Mouse (Mus musculus) intestine, postnatal 0 days (tissue): ENCODE results near the gene Il1rl2. TPM values are rescaled to one million over a fixed set of nuclear protein-coding genes. Genes with fewer than 3 reads are reported as not detected.

Source experiments
- ATAC-seq: fragments of 200-750 bp; cut with Nextera tagmentation; 2 replicates; pipeline ENCODE4 v1.8.0; 2017; ENCODE audit warnings: mild to moderate bottlenecking, moderate TSS enrichment, moderate library complexity
- H3K27ac ChIP-seq: fragments of 300-500 bp; sonication (generic); 2 replicates; pipeline ENCODE4 v1.5.1; 2014; ENCODE audit warnings: mild to moderate bottlenecking, low read depth, low read length, moderate library complexity
- H3K27me3 ChIP-seq: fragments of 300-500 bp; sonication (generic); replicated peaks from 2 replicates; pipeline ENCODE4 v1.6.1; 2014; ENCODE audit warnings: low read length, mixed read lengths; ENCODE audit not compliant: control insufficient read depth, insufficient read depth
- H3K36me3 ChIP-seq: fragments of 300-500 bp; sonication (generic); 2 replicates; pipeline ENCODE4 v1.6.1; 2014; ENCODE audit warnings: mild to moderate bottlenecking, moderate library complexity; ENCODE audit not compliant: control insufficient read depth, insufficient read depth
- H3K4me1 ChIP-seq: fragments of 300-500 bp; sonication (generic); replicated peaks from 2 replicates; pipeline ENCODE4 v1.6.1; 2014; ENCODE audit warnings: antibody characterized with exemption, low read length, mixed read lengths; ENCODE audit not compliant: control insufficient read depth, insufficient read depth
- H3K4me2 ChIP-seq: fragments of 300-500 bp; sonication (generic); replicated peaks from 2 replicates; pipeline ENCODE4 v1.6.1; 2014; ENCODE audit warnings: low read depth, mild to moderate bottlenecking, moderate library complexity
- H3K4me3 ChIP-seq: fragments of 300-500 bp; sonication (generic); 2 replicates; pipeline ENCODE4 v1.5.1; 2014; ENCODE audit warnings: low read depth, low read length
- H3K9ac ChIP-seq: fragments of 300-500 bp; sonication (generic); 2 replicates; pipeline ENCODE4 v1.6.1; 2014; ENCODE audit warnings: mild to moderate bottlenecking, low read depth, low read length
- H3K9me3 ChIP-seq: fragments of 300-500 bp; sonication (generic); 2 replicates; pipeline ENCODE4 v1.6.1; 2016; ENCODE audit warnings: mixed run types; ENCODE audit not compliant: control insufficient read depth
- CTCF ChIP-seq: sonication (generic); IDR thresholded peaks from 2 replicates; pipeline ENCODE4 v1.5.1; 2016; ENCODE audit warnings: low read depth, mild to moderate bottlenecking, control low read depth, antibody characterized with exemption, moderate library complexity
- WGBS: fragments of 180-500 bp; shearing (Covaris S2); extraction: QIAGEN DNeasy Blood & Tissue Kit; methylation state at CpG from one replicate; pipeline ENCODE4 v1.1.7; 2014; 5-methylcytosine and 5-hydroxymethylcytosine counted together
- polyA plus RNA-seq: library from polyadenylated mRNA; unstranded; fragments of >200 nt; fragmentation: Nextera tagmentation; extraction: Ambion mirVana; gene quantifications from 2 replicates; pipeline ENCODE4 v1.2.1, GENCODE M21; 2015

Il1rl2 gene
- polyA plus RNA-seq, 1 experiment from 2014 or later, result 3.3 TPM

- Histone ChIP-seq H3K9me3 (no peaks in the 10 kb centered on the region), H3K4me1 (no peaks in the 10 kb centered on the region), H3K27ac (no peak overlapping the region), H3K4me3 (no peak overlapping the region), H3K27me3 (no peaks in the 10 kb centered on the region), H3K36me3 (no peaks in the 10 kb centered on the region), H3K4me2 (no peak overlapping the region), H3K9ac (no peak overlapping the region)
- WGBS, result 55% methylated on average over 7 of the region's 7 CpGs
- TF ChIP-seq CTCF, result no peak
- no peak for ATAC-seq
These were observed 90.7 kb downstream of the Il1rl2 start for GRCm38 (mm10) chr1:40414863-40415656.

- H3K27me3 ChIP-seq, result no peaks in the 10 kb centered on the region
- no peaks in the 10 kb centered on the region for H3K36me3 ChIP-seq
- no peak for TF ChIP-seq CTCF
- no peaks in the 10 kb centered on the region for H3K9me3 ChIP-seq
- no peak overlapping the region for H3K4me3 ChIP-seq
- no peak overlapping the region for H3K9ac ChIP-seq
- H3K27ac ChIP-seq, result no peak overlapping the region
- WGBS, result 78% methylated on average over 2 of the region's 2 CpGs
- no peak overlapping the region for H3K4me2 ChIP-seq
- ATAC-seq, result no peak
- no peaks in the 10 kb centered on the region for H3K4me1 ChIP-seq
These were observed 92.6 kb downstream of the Il1rl2 start for GRCm38 (mm10) chr1:40417034-40417433.

Other genes with a start within 250 kb of the Il1rl2 start
- gene Il1r1, start 99.5 kb upstream of the Il1rl2 start, polyA plus RNA-seq, result 5.4 and 5.9 TPM in 2 replicates
- gene Il1rl1, start 105.0 kb downstream of the Il1rl2 start, polyA plus RNA-seq, result 8.6 and 10.2 TPM in 2 replicates
- gene Il18r1, start 140.9 kb downstream of the Il1rl2 start, polyA plus RNA-seq, result 4.4 and 6.4 TPM in 2 replicates
- 0.39 and 0.48 TPM in 2 replicates for gene Il18rap, start 190.8 kb downstream of the Il1rl2 start, polyA plus RNA-seq